Mouse (Mus musculus) frontal cortex, postnatal 10 days (tissue): ENCODE measurements around the gene Galnt10.

Experiments
- DNase-seq, 2 experiments: peaks; one replicate each; pipeline ENCODE4 v3.0.0; 2022; ENCODE audit warnings: low spot score in 2 of 2, mixed read lengths in 1 of 2

Galnt10 gene

GRCm38 (mm10) chr11:57688179-57688929 lies 43.1 kb downstream of the Galnt10 start:
- no peak for DNase-seq

GRCm38 (mm10) chr11:57689811-57690210 lies 44.6 kb downstream of the Galnt10 start:
- no peak for DNase-seq

GRCm38 (mm10) chr11:57690836-57691235 lies 45.6 kb downstream of the Galnt10 start:
- no peak for DNase-seq

GRCm38 (mm10) chr11:57691939-57692338 lies 46.7 kb downstream of the Galnt10 start:
- no peak for DNase-seq

GRCm38 (mm10) chr11:57692726-57693125 lies 47.5 kb downstream of the Galnt10 start:
- DNase-seq: no peak

- no peak for DNase-seq
Observed at GRCm38 (mm10) chr11:57694486-57694885, 49.2 kb downstream of the Galnt10 start.

GRCm38 (mm10) chr11:57696207-57696676 lies 51.0 kb downstream of the Galnt10 start:
- no peak for DNase-seq

GRCm38 (mm10) chr11:57696807-57697251 lies 51.6 kb downstream of the Galnt10 start:
- DNase-seq: no peak

- DNase-seq: no peak
Observed at GRCm38 (mm10) chr11:57700114-57700513, 54.9 kb downstream of the Galnt10 start.

- DNase-seq: peak in 1 of 2 experiments; percentile 40
Observed at GRCm38 (mm10) chr11:57701193-57701925, 56.1 kb downstream of the Galnt10 start.

- DNase-seq: no peak
Observed at GRCm38 (mm10) chr11:57701956-57702355, 56.7 kb downstream of the Galnt10 start.

- DNase-seq: no peak
Observed at GRCm38 (mm10) chr11:57706620-57707019, 61.4 kb downstream of the Galnt10 start.

GRCm38 (mm10) chr11:57707114-57707798 lies 62.0 kb downstream of the Galnt10 start:
- DNase-seq: no peak

- no peak for DNase-seq
Observed at GRCm38 (mm10) chr11:57708174-57709154, 63.2 kb downstream of the Galnt10 start.

GRCm38 (mm10) chr11:57713960-57714359 lies 68.7 kb downstream of the Galnt10 start:
- no peak for DNase-seq

GRCm38 (mm10) chr11:57716721-57717120 lies 71.5 kb downstream of the Galnt10 start:
- no peak for DNase-seq

GRCm38 (mm10) chr11:57717432-57717831 lies 72.2 kb downstream of the Galnt10 start:
- DNase-seq: no peak

- DNase-seq: no peak
Observed at GRCm38 (mm10) chr11:57718081-57718480, 72.8 kb downstream of the Galnt10 start.

GRCm38 (mm10) chr11:57719631-57720030 lies 74.4 kb downstream of the Galnt10 start:
- DNase-seq: no peak

- no peak for DNase-seq
Observed at GRCm38 (mm10) chr11:57720076-57720475, 74.8 kb downstream of the Galnt10 start.
